Comparison of ENCODE assay signal across 25 mouse cellular contexts in genomic region chr16:29201146-29201545, GRCm38 (mm10). TPM values are rescaled to one million over a fixed set of nuclear protein-coding genes. Genes with fewer than 3 reads are reported as not detected.
"Had no signal": no experiment of that assay in that cellular context is flagged by ENCODE, and none has a peak within 500 bp of the region (broad histone marks: within the 10 kb centered on the region; RNA-seq: fewer than 3 reads in every experiment).

No protein-coding gene starts in this region.

- H3K27me3 ChIP-seq: heart, embryonic 12.5 days; hindbrain, embryonic 12.5 days; intestine, embryonic 15.5 days; liver, embryonic 13.5 days; liver, embryonic 15.5 days had no signal

- H3K4me1 ChIP-seq: intestine, embryonic 15.5 days; liver, embryonic 13.5 days; liver, embryonic 15.5 days had no signal

- H3K27ac ChIP-seq: gastrocnemius, adult 2 months; heart, embryonic 10.5 days; hindbrain, embryonic 10.5 days; hindbrain, embryonic 12.5 days; hindbrain, embryonic 14.5 days; intestine, embryonic 15.5 days; layer of hippocampus, adult 2 months; left cerebral cortex, adult 2 months; limb, embryonic 10.5 days; limb, embryonic 12.5 days; liver, embryonic 13.5 days; liver, embryonic 15.5 days had no signal

- H3K36me3 ChIP-seq: heart, embryonic 10.5 days; heart, embryonic 12.5 days; hindbrain, embryonic 10.5 days; hindbrain, embryonic 12.5 days; intestine, embryonic 15.5 days; limb, embryonic 10.5 days; limb, embryonic 12.5 days; liver, embryonic 13.5 days; liver, embryonic 15.5 days had no signal

- ATAC-seq: forebrain, embryonic 16.5 days; hindbrain, embryonic 16.5 days; inflammation-experienced regulatory T-cells, adult 6 months; intestine, embryonic 15.5 days; intestine, postnatal 0 days; liver, postnatal 0 days had no signal

- H3K9ac ChIP-seq: heart, embryonic 12.5 days; hindbrain, embryonic 12.5 days; hindbrain, embryonic 14.5 days; intestine, embryonic 15.5 days; limb, embryonic 12.5 days; liver, embryonic 13.5 days; liver, embryonic 15.5 days; liver, postnatal 0 days had no signal

- H3K4me3 ChIP-seq: gastrocnemius, adult 2 months; heart, embryonic 10.5 days; heart, embryonic 12.5 days; hindbrain, embryonic 10.5 days; hindbrain, embryonic 12.5 days; intestine, embryonic 15.5 days; layer of hippocampus, adult 2 months; left cerebral cortex, adult 2 months; limb, embryonic 10.5 days; limb, embryonic 12.5 days; liver, embryonic 13.5 days; liver, embryonic 15.5 days had no signal

- H3K9me3 ChIP-seq: heart, embryonic 10.5 days; heart, embryonic 12.5 days; hindbrain, embryonic 10.5 days; hindbrain, embryonic 12.5 days; intestine, embryonic 15.5 days; limb, embryonic 10.5 days; limb, embryonic 12.5 days; liver, embryonic 13.5 days; liver, embryonic 15.5 days had no signal

- H3K4me2 ChIP-seq: heart, embryonic 12.5 days; hindbrain, embryonic 12.5 days; hindbrain, embryonic 14.5 days; intestine, embryonic 15.5 days; limb, embryonic 12.5 days; liver, embryonic 13.5 days; liver, embryonic 15.5 days had no signal

- DNase-seq: gastrocnemius, adult 2 months; gastrocnemius, postnatal 10 days; gastrocnemius, postnatal 25 days; heart, postnatal 10 days; heart, postnatal 4 days; liver; liver, embryonic 13.5 days; liver, postnatal 0 days; lung, adult 2 months had no signal

RNA-seq across cellular contexts. Expression of gene Hrasls, which starts 8.3 kb away (rescaled TPM):
- total RNA-seq: granulocyte monocyte progenitor cell, adult 5-6 weeks had no signal
- polyA plus RNA-seq: inflammation-experienced regulatory T-cells, adult 6 months; liver, postnatal 0 days had no signal
